Mouse (Mus musculus) kidney, postnatal 0 days (tissue): ENCODE measurements at regions not wholly inside any gene's neighbourhood (a gene's known extent, or its start where the extent isn't known, plus 50 kb on each side); places are given as distances from the start of the nearest gene placed in this dataset.

Experiments used
- ATAC-seq: fragments of 200-750 bp; cut with Nextera tagmentation; replicated peaks from 2 replicates; pipeline ENCODE4 v1.8.0; 2017; ENCODE audit warnings: low read depth, moderate number of reproducible peaks, moderate TSS enrichment, moderate library complexity; ENCODE audit not compliant: low FRiP score
- DNase-seq: peaks from one replicate; pipeline ENCODE4 v3.0.0-alpha.2; 2016; ENCODE audit warnings: low spot score
- H3K27ac ChIP-seq: fragments of 300-500 bp; sonication (generic); 2 replicates; pipeline ENCODE4 v1.5.1; 2014; ENCODE audit warnings: mild to moderate bottlenecking
- H3K27me3 ChIP-seq: fragments of 300-500 bp; sonication (generic); 2 replicates; pipeline ENCODE4 v1.6.1; 2014; ENCODE audit warnings: low read length, mixed read lengths; ENCODE audit not compliant: insufficient read depth
- H3K36me3 ChIP-seq: fragments of 300-500 bp; sonication (generic); 2 replicates; pipeline ENCODE4 v1.6.1; 2014; ENCODE audit warnings: low read length, mixed read lengths; ENCODE audit not compliant: insufficient read depth
- H3K4me1 ChIP-seq: fragments of 300-500 bp; sonication (generic); replicated peaks from 2 replicates; pipeline ENCODE4 v1.6.1; 2014; ENCODE audit warnings: antibody characterized with exemption, low read length, mixed read lengths; ENCODE audit not compliant: insufficient read depth
- H3K4me2 ChIP-seq: fragments of 300-500 bp; sonication (generic); 2 replicates; pipeline ENCODE4 v1.6.1; 2014; ENCODE audit warnings: mild to moderate bottlenecking, low read length, moderate library complexity, mixed read lengths
- H3K4me3 ChIP-seq: fragments of 300-500 bp; sonication (generic); replicated peaks from 2 replicates; pipeline ENCODE4 v1.5.1; 2014; ENCODE audit warnings: low read depth, low read length
- H3K9ac ChIP-seq: fragments of 300-500 bp; sonication (generic); 2 replicates; pipeline ENCODE4 v1.6.1; 2014; ENCODE audit warnings: low read depth, low read length
- H3K9me3 ChIP-seq: fragments of 300-500 bp; sonication (generic); replicated peaks from 2 replicates; pipeline ENCODE4 v1.6.1; 2016; ENCODE audit warnings: low read length, inconsistent platforms, mixed read lengths
- CTCF ChIP-seq: IDR thresholded peaks from 2 replicates; pipeline ENCODE4 v1.5.1; 2016; ENCODE audit warnings: antibody characterized with exemption, low read depth, mild to moderate bottlenecking, moderate library complexity
- WGBS: fragments of 180-500 bp; shearing (Covaris S2); extraction: QIAGEN DNeasy Blood & Tissue Kit; methylation state at CpG from one replicate; pipeline ENCODE4 v1.1.7; 2014; 5-methylcytosine and 5-hydroxymethylcytosine counted together

DNA sequence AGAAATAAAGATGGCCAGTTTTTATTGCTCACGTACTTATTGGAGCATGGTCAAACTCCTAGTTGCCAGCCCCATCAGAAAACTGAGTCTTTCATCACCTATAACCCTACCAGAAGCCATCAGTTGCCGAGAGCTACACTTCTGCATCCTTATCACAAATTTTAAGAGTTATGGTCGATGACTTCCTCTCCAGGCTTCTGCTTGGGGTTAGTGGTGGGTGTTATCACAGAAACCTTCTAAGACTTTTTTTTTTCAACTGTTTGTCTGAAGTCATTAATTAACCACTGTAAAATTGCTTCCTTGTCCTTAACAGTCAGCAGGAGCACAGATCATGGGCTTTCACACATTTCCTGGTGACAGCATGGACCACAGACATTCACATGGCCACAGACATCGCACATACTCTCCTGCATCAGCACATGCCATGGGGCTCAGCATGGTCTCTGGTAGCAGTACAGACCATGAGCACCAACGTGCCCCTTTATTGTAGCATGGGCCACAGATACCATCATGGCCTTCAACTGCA is 50.3 kb upstream of the Neurod6 start:
- Histone ChIP-seq H3K27me3 (no peaks in the 10 kb centered on the region), H3K36me3 (no peaks in the 10 kb centered on the region), H3K4me1 (no peaks in the 10 kb centered on the region), H3K27ac (no peak overlapping the region), H3K9ac (no peak overlapping the region), H3K4me3 (no peak overlapping the region), H3K4me2 (no peak overlapping the region), H3K9me3 (no peaks in the 10 kb centered on the region)
- ATAC-seq (no peak), DNase-seq (no peak)
- 73% methylated on average over 5 of the region's 5 CpGs for WGBS
- no peak for TF ChIP-seq CTCF
